Mouse (Mus musculus): ENCODE measurements at regions not wholly inside any gene's neighbourhood (a gene's known extent, or its start where the extent isn't known, plus 50 kb on each side); places are given as distances from the start of the nearest gene placed in this dataset.
"Not testable (repeated sequence)": the region's sequence is repeated elsewhere in the genome, so short reads cannot be mapped to it uniquely, and the experiment has no call there.

DNA sequence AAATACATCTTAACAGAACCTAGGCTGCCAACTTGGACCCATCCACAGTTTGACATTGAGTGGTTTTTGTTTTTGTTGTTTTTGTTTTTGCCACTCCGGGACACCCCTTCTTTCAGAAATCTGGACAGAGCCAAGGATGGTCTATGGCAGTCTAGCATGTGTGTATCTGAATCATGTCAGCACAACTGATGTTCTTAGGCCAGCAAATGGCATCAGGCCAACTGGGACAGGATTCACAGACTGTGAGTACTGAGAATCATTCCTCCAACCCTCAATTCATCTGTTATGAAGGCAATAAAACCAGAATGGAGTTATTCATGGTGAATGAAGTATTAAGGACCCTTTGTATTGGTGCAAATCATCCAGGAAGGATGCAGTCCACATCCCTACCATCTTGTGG is 1372.5 kb upstream of the Rag2 start:
- DNase-seq = no peak

GRCm38 (mm10) chr2:100259136-100259853 is 1365.2 kb upstream of the Rag2 start:
- no peak for DNase-seq

DNA sequence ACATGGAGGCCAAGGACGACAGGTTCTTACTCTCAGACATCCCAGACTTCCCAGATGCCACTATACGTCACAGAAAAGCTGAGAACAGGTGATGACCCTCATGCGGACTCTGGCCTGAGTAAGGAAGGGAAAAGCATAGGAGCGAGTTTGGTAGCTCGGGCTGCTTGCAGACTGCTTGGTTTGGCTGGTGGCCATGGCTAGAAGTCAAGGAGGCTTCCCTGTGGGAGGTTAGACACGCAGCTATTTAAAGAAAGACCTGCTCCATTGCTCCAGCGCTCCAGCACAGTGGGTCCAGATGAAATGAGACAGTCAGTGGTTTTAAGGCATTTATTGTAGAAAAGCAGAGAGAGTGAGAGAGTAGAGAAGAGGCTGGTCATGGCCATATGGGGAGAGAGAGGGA is 1318.0 kb upstream of the Rag2 start:
- DNase-seq = no peak

GRCm38 (mm10) chr2:100312750-100313275 is 1311.7 kb upstream of the Rag2 start:
- DNase-seq = peak; percentile 5

DNA sequence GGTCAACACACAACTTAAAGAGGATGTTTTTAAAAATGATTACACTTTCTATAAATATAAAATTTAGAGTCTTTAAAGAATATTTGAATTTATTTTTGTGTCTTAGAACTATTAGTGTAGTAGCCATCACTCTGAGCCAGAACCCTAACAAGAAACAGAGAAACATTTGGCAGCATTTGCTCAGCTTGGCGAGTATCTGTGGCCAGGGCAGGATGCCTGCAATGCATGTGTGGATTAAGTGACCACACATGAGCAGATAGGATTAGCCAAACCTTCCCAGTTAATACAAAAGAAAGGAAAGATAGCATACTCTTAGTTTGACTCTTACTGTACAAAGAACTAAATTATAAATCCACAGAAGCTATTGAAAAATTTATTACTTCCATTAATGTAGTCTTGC is 1304.1 kb upstream of the Rag2 start:
- DNase-seq = no peak

GRCm38 (mm10) chr2:100340713-100341112 is 1283.8 kb upstream of the Rag2 start:
- no peak for DNase-seq

GRCm38 (mm10) chr2:100344921-100345425 is 1279.5 kb upstream of the Rag2 start:
- DNase-seq = no peak

DNA sequence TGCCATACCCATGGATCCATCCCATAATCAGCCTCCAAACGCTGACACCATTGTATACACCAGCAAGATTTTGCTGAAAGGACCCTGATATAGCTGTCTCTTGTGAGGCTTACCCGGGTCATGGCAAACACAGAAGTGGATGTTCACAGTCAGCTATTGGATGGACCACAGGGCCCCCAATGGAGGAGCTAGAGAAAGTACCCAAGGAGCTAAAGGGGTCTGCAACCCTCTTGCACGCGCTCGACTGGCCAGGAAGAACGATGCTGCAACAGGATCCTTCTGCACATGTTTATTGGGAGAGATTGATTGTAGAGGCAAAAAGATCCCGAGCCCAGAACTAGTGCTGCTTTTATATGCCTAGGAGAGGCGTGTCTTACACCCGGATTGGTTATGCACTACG is 1258.9 kb upstream of the Rag2 start:
- DNase-seq = not testable (repeated sequence)

- DNase-seq = no peak
Measured at GRCm38 (mm10) chr2:100399776-100400175, 1224.7 kb upstream of the Rag2 start.

GRCm38 (mm10) chr2:100426661-100427060 is 1197.9 kb upstream of the Rag2 start:
- peak; percentile 5 for DNase-seq

- no peak for DNase-seq
Measured at GRCm38 (mm10) chr2:100434991-100435390, 1189.5 kb upstream of the Rag2 start.

- DNase-seq = no peak
Measured at GRCm38 (mm10) chr2:100445868-100446267, 1178.7 kb upstream of the Rag2 start.

DNA sequence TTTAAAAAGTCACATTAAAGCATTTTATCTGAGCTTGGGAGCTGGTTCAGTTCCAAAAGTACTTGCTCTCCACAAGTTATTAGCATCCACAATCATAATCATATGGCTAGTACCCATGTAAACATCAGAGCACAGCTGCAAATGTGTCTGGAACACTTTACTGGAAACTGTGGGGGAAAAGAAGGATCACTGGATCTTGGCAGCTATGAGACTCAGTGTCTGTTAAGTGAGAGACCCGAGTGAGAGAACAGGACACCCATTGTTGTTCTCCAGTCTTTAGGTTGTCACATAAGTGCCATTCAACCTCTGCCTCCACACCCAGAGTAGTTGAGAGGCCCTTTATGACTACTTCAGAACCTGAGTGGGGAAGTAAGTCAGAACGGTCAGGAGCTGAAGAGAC is 1178.2 kb upstream of the Rag2 start:
- no peak for DNase-seq

GRCm38 (mm10) chr2:100459641-100460040 is 1164.9 kb upstream of the Rag2 start:
- DNase-seq = not testable (repeated sequence)

GRCm38 (mm10) chr2:100486229-100486628 is 1138.3 kb upstream of the Rag2 start:
- DNase-seq = not testable (repeated sequence)

DNA sequence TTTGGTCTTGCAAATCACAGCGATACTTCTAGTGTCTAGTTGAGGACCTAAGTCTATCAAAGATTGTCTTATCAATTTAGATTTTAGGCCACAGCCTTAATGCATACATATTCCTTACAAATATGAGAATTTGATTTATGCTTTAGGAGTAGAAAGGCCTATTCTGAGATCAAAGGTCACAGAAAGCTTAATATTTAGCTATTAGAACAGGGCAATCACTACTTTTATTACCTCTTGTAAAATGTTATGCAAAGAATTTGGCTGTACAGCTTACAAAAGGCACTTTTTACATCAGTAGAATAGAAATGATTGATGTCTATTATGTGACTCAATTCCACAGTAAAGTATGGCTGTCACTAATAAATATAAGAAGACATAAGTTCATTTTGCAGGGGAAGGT is 1119.4 kb upstream of the Rag2 start:
- DNase-seq = not testable (repeated sequence)
